Mouse (Mus musculus) urinary bladder, adult 2 months (tissue): ENCODE data around the gene Exosc9. TPM values are rescaled to one million over a fixed set of nuclear protein-coding genes. Genes with fewer than 3 reads are reported as not detected.
A peak's percentile ranks its signal among the peaks of the same experiment; 100 is the strongest.

Source experiments
- DNase-seq: peaks from one replicate; pipeline ENCODE4 v3.0.0; 2022; ENCODE audit warnings: low spot score
- polyA plus RNA-seq: library from polyadenylated mRNA; depleted of rRNA; stranded (reverse); fragments of >200 nt; gene quantifications from 2 replicates; pipeline ENCODE4 v1.2.3, GENCODE M21; 2012; rRNA removed

Exosc9 gene
- polyA plus RNA-seq = 28.6 and 29.0 TPM in 2 replicates

- DNase-seq = peak; percentile 96
Observed at GRCm38 (mm10) chr3:36552406-36553047, at the start of gene Exosc9. Gene Exosc9, plus strand, starts transcription at chr3:36552606.

DNA sequence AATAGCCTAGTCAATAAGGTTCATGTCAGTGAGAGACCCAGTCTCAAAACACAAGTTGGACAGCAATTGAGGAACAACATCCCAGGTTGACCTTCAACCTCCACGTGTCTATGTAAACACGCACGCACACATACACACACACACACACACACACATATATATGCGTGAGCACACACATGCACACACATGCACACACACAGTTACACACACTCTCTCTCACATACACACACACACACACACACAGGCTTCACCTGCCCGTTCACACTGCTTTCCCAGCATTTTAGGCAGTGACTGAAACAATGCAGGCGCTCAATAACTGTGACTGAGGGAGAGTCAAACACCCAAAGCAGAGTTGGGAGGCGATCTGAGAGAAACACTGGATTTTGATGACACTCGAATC, 47.1 kb upstream of the Exosc9 start:
- DNase-seq = no peak

DNA sequence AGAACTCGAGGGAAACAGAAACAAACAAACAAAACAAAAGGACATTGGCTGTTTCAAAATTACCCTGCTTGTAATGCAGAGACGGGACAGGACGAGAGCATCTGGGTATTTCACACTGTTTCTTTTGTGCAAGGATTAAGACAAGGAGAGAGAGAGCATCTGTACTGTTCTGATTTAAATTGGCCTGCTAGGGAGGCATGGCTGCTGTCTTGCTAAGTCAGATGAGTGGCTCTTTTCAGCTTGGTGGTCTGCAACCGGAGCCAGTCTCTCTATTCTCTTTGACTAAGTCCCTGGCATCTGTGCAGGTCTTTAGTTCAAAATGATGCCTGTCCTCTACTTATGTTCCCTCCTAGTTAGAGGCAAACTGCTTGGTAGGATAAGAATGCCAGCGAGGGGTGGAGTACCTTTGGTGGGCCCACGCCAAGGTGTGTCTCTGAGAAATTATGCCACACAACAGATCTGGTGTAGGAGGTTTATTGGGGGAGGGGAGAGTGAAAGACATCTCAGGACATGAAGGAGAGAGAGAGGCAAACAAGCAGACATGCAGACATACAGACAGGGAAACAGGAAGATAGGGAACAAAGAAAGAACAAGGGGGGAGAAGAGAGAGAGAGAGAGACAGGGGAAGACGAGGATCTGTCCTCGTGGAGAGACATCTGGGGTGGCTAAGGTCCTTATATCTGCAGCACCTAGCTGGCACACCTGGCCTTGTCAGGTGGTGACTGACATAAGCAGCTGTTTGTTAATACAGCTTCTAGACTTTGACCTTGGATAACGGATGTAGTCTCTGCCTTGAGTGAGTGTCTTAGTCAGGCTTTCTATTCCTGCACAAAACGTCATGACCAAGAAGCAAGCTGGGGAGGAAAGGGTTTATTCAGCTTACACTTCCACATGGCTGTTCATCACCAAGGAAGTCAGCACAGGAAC, 46.3 kb upstream of the Exosc9 start:
- no peak for DNase-seq

GRCm38 (mm10) chr3:36511491-36511890, 40.9 kb upstream of the Exosc9 start:
- DNase-seq = no peak

GRCm38 (mm10) chr3:36516196-36516595, 36.2 kb upstream of the Exosc9 start:
- DNase-seq = no peak

DNA sequence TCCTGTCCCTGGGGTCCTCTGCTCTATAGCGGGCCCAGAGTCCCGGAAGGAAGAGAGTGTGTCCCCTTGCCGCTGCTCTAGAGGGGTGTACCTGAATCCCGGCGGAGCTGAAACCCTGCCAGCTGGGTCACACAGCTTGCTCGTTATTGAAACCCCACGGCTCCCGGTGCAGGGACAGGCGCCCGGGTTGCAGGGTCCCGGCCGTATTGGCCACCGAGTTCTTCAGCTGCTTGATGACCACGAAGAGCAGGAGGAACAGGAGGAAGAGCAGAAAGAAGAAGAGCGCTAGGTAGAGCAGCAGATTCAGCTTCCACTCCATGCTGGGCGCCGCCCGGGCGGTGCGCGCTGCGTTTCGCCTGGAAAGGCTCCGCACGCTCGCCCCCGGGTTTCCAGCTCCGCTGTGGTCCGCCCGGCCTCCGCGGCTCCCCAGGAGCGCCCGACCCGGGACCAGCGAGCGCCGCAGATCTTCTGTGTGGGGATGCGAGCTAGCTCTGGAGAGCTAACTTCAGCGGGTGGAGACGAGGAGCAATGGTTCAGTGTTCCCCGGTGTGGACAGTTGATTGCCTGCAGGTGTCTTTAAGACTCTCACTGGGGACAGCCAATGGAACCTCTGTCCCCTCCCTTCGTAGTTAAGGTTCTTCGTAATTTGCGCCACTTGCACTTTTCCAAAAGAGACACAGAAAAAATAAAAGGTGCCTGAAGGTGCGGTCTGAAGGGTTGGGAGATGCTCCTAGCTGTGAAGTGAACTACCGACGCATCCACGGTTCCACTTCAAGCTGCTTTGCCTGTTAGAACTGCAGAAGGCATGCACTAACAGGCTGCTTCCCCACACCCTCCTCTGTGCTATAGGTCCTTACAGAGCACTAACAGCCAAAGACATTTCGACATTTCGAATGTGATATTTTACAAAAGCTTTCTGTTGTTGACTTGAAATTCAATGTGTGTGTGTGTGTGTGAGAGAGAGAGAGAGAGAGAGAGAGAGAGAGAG, 31.0 kb upstream of the Exosc9 start, which contains the start of gene Gm11549:
Gene Gm11549 (minus strand): TSS at position 741 of the 988 bp plus-strand sequence.
- no peak for DNase-seq

DNA sequence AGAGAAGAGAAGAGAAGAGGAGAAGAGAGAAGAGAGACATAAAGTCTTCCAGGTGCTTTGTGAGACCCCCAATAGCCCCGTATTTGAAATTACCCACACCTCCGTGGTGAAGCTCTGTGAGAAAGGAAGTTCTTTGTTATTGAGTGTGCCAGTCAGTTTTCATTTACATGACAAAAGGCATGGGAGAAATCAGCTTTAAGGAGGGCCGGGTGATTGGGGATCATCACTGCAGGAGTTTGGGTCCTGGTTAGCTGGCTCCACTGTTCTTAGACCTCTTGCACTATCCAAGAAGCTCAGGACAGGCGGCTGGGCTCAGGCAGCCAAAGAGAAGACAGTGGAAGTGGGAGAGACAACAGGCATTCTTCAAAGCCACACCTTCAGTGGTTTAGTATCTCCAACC, 30.3 kb upstream of the Exosc9 start:
- no peak for DNase-seq

DNA sequence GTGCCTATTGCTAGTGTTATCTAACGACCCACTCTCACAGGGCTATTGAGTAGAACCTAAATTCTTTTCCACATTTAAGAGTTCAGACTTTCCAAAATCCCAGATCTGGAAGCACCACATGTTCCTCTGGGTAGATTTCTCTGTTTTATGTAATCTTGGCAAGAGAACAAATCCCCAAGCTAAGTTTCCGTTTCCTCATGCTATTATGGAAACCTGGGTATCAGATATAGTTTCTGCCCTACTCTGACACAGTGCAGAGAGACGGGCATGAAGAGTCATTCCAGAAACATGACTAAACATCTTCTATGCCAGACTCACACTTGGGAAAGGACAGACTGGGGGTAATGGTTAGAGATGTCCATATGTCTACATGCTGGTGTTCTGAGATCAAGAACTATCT, 27.9 kb upstream of the Exosc9 start:
- DNase-seq = no peak

DNA sequence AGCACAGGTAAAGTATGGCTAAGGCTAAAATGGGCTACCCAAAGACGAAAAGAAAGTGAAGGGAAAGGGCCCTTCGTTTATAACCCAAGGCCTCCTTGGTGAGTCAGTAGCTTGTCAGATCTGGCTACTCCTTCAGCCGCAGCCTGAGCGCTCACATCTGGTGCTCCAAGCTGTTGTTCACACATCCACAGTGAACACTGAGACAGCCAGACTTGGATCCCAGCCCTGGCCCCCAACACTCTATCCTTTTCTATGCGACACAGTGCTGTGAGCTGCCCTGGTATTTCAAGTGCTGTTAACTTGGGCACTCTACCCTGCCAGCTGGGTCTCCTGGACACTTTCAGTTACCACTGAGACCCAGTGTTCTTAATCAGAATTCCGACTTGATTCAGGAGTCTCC, 22.1 kb upstream of the Exosc9 start:
- no peak for DNase-seq

GRCm38 (mm10) chr3:36530781-36531180, 21.6 kb upstream of the Exosc9 start:
- DNase-seq = no peak

DNA sequence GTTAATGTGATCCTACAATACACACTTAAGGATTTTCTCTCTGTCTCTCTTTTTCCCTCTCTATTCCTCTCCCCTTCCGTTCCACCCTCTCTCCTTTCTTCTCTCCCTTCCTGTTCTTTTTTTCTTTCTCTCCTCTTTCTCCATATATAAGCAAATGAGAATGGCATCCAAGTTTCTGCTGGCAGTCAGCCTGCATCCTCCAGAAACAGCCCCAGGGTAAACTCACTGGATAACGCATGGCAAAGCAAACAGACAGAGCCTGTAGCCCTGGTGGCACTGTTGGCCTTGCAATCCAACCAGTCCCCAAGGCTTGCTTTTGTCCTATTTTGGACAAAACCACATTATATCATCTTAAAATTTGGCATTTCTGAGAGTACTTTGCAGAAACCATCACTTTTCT, 21.2 kb upstream of the Exosc9 start:
- DNase-seq = no peak

GRCm38 (mm10) chr3:36531979-36532542, 20.3 kb upstream of the Exosc9 start:
- no peak for DNase-seq

DNA sequence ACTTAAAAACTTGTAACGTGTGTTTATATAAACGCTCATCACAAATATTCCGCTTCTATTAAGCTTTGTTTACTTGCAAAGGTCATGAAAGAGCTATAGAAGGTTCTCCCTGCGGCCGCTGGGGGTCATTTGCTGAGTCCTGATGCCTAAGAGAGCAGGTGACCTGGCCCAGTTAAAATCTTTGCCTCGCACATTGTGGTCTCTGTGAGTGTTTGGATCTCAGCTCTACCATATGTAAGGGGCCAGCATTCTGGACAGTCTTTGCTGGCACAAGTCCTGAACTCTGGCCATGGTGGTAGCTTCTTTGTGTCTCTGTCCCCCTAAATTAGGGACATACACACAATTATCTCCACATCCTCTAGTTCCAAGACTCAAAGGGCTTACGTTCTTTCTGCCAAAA, 19.7 kb upstream of the Exosc9 start:
- DNase-seq = no peak

DNA sequence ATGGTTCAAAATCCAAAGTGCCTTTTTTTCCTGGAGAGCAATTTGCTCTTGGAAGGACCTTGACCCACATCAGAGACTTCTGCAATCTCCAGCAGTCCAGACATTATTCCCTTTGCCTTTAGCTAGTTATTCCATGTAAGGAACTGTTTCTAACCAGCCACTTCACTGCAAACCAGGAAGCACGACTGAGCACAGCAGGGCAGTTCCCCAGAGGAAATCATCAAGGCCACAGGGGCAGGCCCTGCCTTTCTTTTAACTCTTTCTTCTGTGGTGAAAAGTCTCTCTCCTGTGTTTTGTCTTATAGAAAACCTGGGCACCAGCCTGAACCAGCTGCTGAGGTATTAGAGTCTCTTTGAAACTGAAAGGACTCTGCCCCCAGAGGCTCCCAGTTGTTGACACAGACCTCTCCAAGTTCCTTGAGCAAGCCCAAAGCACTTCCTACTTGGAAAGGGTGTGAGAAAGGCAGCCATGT, 19.2 kb upstream of the Exosc9 start:
- no peak for DNase-seq

DNA sequence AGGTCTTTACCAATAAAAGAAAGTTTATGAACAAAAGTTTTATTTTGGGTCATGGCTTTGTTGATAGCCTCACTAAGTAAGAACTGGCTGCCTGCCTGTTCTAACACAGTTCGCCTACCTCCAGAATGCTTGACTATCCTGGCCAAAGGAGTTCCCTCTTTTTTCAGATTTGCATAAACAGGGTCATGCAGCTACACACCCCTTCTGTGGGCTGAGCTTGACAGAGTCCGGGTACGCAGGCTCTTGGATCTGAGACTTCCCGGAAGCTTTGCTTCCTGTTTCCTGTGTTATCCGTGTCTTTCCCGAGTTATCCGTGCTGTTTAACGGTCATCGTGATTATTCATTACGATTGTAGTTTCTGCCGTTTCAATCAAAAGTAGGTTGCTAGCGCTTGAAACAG, 16.4 kb upstream of the Exosc9 start:
- DNase-seq = no peak

DNA sequence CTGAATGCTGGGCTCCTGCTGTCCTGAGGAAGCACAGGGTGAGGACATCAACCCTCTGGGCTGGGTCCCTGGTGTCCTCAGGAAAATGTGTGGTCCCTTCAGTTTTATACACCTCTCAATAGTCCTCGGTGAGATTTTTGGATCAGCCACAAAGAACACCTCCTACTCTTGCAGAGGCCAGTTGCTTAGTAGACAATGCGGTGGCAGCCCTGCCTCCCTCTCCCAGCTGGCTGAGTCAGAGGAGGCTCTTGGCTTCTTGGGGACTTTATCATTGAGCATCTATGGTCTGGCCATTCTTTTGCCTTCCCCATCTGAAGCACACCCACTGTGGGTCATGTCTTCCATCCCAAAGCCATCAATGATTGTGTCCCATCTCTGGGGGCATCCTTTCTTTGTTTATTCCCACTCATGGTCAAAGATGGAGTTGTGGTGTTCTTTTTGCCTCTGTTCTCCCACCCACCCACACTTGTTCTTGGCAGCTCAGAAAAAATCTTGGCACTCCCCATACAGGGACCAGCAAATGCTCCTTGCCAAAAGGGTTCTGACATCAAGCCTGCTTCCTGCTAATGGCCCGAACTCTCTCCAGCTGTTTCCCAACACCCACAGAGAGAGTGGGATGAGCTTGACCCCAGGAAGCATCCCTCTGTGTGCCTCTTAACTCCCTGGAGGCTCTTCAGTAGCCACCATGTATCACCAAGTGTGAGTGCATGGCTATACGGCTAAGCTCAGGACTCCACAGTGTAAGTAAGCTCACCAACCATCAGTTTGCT, 14.5 kb upstream of the Exosc9 start:
- DNase-seq = no peak

DNA sequence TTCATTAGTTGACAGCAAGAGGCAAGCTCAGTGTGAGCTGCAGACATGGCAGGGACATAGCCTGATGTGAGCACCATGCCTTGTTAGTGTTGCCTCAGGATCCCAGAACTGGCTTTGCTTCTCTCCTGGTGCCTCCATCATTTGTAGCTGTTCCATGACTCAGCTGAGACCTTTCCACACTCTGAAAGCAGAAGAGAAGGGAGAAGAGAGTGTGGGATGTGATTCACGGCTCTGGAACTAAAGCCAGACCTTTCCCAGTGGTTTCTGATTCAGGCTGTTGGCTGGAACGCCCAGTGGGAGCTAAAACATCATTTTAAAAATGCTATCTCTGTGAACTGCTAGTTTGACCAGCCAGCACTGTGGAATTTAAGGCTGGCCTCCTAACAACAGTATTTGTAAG, 11.7 kb upstream of the Exosc9 start:
- DNase-seq = no peak

DNA sequence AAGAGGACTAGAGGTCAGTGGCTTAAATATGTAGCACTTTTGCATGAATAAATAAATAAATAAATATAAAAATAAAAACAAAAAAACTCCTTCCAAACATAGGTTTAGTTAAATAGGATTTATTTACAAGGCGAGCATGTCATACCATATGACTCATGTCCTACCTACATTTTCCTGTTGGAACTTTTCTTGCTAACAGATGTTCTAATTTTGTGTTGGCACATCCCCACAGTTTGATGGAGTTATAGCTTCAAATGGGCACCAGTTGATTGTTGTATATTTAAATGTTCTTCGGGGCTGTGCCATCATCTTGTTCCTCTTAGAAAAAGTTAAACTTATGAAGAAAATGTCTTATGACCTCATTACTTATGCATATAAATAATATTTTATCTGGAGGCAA, 11.0 kb upstream of the Exosc9 start:
- no peak for DNase-seq

DNA sequence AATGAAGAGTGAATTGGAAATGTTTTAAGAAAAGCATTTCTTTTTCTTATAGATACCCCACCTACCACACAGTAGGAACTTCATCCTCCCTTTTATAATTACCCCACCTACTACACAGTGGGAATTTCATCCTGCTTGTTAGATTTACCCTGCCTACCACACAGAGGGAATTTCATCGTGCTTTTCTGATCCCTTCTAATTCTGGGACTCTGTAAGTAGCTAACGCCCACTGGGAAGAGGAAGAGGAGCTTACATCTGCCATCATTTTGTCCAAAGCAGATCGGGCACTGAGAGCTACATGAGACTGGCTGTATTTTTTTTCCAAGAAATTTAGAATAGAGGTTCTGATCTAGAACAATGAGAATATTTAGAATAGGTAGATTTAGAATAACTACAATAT, 7.4 kb upstream of the Exosc9 start:
- no peak for DNase-seq

DNA sequence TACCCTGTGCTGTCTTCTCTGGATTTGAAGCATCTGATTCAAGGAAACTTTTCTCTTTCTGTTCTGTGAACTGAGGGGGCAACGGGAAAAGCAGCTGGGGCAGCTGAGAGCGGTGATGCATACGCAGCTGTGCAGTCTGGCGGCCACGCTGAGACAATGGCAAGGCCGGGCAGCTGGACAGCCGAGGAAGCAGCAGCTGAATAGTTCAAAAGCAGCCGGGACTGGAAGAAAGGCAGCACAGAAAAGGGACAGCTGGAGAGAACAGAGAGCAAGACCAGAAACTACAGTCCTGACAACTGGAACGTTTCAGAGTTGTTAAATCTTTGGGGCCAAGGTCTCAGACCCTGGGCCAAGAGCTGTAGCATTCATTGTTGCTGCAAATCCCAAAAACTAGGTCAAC, 1.1 kb upstream of the Exosc9 start:
- no peak for DNase-seq
